Comparison of ENCODE assay signal across 24 mouse cellular contexts in the genomic region with DNA sequence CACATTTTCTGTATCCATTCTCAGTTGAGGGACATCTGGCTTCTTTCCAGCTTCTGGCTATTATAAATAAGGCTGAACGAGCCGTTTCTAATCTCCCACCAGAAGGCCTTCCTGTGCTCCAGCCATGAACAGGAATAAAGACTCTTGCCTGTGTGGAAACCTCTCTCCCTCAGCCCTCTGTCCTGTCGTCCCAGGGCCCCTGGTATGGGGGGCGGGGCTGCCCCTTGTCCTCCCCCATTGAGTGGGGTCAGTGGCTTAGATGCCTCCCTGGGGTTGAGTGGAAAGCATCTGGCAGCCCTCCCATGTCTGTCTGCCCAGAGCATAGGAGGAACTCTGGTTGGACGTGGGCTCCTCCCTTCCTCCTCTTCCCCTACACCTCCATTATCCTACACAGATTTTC.
DNase-seq lines count a peak whose midpoint lies in the region; ATAC-seq lines count a peak whose summit lies in the region.
"Had no signal": no experiment of that assay in that cellular context is flagged by ENCODE, and none has a peak within 500 bp of the region (broad histone marks: within the 10 kb centered on the region; RNA-seq: fewer than 3 reads in every experiment).

No protein-coding gene starts in this region.

- H3K9ac ChIP-seq in heart, embryonic 11.5 days (ENCODE audit: low read depth, low read length) = no peak overlapping the region
- no peak overlapping the region for H3K9ac ChIP-seq in intestine, embryonic 16.5 days (ENCODE audit: low read depth, low read length)
- H3K9ac ChIP-seq in intestine, embryonic 15.5 days = no peak overlapping the region
- no peak overlapping the region for H3K9ac ChIP-seq in heart, embryonic 15.5 days
- H3K9ac ChIP-seq: embryonic facial prominence, embryonic 15.5 days; limb, embryonic 13.5 days; liver, embryonic 13.5 days; midbrain, embryonic 15.5 days; neural tube, embryonic 12.5 days had no signal

- WGBS in heart, embryonic 11.5 days (ENCODE audit: insufficient replicate concordance) = 41% methylated on average over 5 of the region's 5 CpGs
- 40% methylated on average over 5 of the region's 5 CpGs for whole genome bisulfite sequencing in intestine, embryonic 16.5 days
- WGBS in intestine, embryonic 15.5 days = 41% methylated on average over 5 of the region's 5 CpGs
- 27% methylated on average over 5 of the region's 5 CpGs for WGBS in heart, embryonic 15.5 days

- H3K36me3 ChIP-seq in heart, embryonic 11.5 days (ENCODE audit: control insufficient read depth, insufficient read depth, low read length) = no peaks in the 10 kb centered on the region
- no peaks in the 10 kb centered on the region for H3K36me3 ChIP-seq in intestine, embryonic 16.5 days (ENCODE audit: control insufficient read depth, insufficient read depth, low read length)
- H3K36me3 ChIP-seq in intestine, embryonic 15.5 days = no peaks in the 10 kb centered on the region
- H3K36me3 ChIP-seq in heart, embryonic 15.5 days = no peaks in the 10 kb centered on the region
- H3K36me3 ChIP-seq: embryonic facial prominence, embryonic 15.5 days; limb, embryonic 13.5 days; liver, embryonic 13.5 days; midbrain, embryonic 15.5 days; neural tube, embryonic 12.5 days had no signal

- intact Hi-C loops in heart, postnatal 36 days (cut with DNase I) = no loop called here
- intact Hi-C loops in heart, postnatal 10 days (cut with DNase I) = no loop called here

- H3K27me3 ChIP-seq in heart, embryonic 11.5 days (ENCODE audit: control insufficient read depth, insufficient read depth, low read length) = no peaks in the 10 kb centered on the region
- H3K27me3 ChIP-seq in intestine, embryonic 16.5 days (replicated peaks; ENCODE audit: control insufficient read depth, insufficient read depth, low read length) = no peaks in the 10 kb centered on the region
- H3K27me3 ChIP-seq in intestine, embryonic 15.5 days (replicated peaks) = no peaks in the 10 kb centered on the region
- H3K27me3 ChIP-seq in heart, embryonic 15.5 days = no peaks in the 10 kb centered on the region
- H3K27me3 ChIP-seq: embryonic facial prominence, embryonic 15.5 days; limb, embryonic 13.5 days; liver, embryonic 13.5 days; midbrain, embryonic 15.5 days; neural tube, embryonic 12.5 days had no signal

- DNase-seq in heart, postnatal 36 days = no peak
- DNase-seq in heart, postnatal 10 days = peak; percentile 9 to 10
- DNase-seq: adrenal gland, postnatal 36 days; cerebellum, adult 11 months; cerebellum, adult 9-11 months; gastrocnemius, postnatal 25 days; kidney, adult 2 months; layer of hippocampus, postnatal 36 days; liver, embryonic 13.5 days; lung, adult 2 months; spleen, adult 18-20 months; thymus, postnatal 25 days had no signal

- no peak overlapping the region for H3K4me3 ChIP-seq in heart, embryonic 11.5 days (ENCODE audit: low read depth, low read length)
- H3K4me3 ChIP-seq in intestine, embryonic 16.5 days (ENCODE audit: low read length) = no peak overlapping the region
- H3K4me3 ChIP-seq in intestine, embryonic 15.5 days (replicated peaks) = no peak overlapping the region
- no peak overlapping the region for H3K4me3 ChIP-seq in heart, embryonic 15.5 days
- H3K4me3 ChIP-seq: embryonic facial prominence, embryonic 15.5 days; limb, embryonic 13.5 days; liver, embryonic 13.5 days; midbrain, embryonic 15.5 days; neural tube, embryonic 12.5 days had no signal

- H3K27ac ChIP-seq in heart, embryonic 11.5 days (ENCODE audit: low read depth, low read length) = no peak overlapping the region
- 0 out of 2 replicates have a peak overlapping the region, but pooled peaks have one; percentile 33 for H3K27ac ChIP-seq in intestine, embryonic 16.5 days (ENCODE audit: low read length)
- no peak overlapping the region for H3K27ac ChIP-seq in intestine, embryonic 15.5 days
- H3K27ac ChIP-seq in heart, embryonic 15.5 days = peak overlapping the region; percentile 42; the same call in 1 of the 2 replicates
- H3K27ac ChIP-seq: embryonic facial prominence, embryonic 15.5 days; limb, embryonic 13.5 days; liver, embryonic 13.5 days; macrophage; midbrain, embryonic 15.5 days; neural tube, embryonic 12.5 days had no signal

- H3K9me3 ChIP-seq in heart, embryonic 11.5 days (replicated peaks; ENCODE audit: control insufficient read depth, low read length) = no peaks in the 10 kb centered on the region
- H3K9me3 ChIP-seq in intestine, embryonic 16.5 days (ENCODE audit: control insufficient read depth, low read length) = no peaks in the 10 kb centered on the region
- no peaks in the 10 kb centered on the region for H3K9me3 ChIP-seq in intestine, embryonic 15.5 days
- H3K9me3 ChIP-seq in heart, embryonic 15.5 days (replicated peaks) = no peaks in the 10 kb centered on the region
- H3K9me3 ChIP-seq: embryonic facial prominence, embryonic 15.5 days; limb, embryonic 13.5 days; liver, embryonic 13.5 days; midbrain, embryonic 15.5 days; neural tube, embryonic 12.5 days had no signal

- 0 out of 2 replicates have a peak, but pooled peaks have one; percentile 35 for ATAC-seq in heart, embryonic 11.5 days (replicated peaks; ENCODE audit: insufficient number of reproducible peaks, low FRiP score, low TSS enrichment)
- ATAC-seq in intestine, embryonic 16.5 days = peak; percentile 23; the same call in 1 of the 2 replicates
- ATAC-seq in intestine, embryonic 15.5 days = no peak
- ATAC-seq in heart, embryonic 15.5 days (replicated peaks; ENCODE audit: insufficient number of reproducible peaks, insufficient read depth, low FRiP score, low read depth) = no peak
- ATAC-seq in cerebellum, adult (ENCODE audit: insufficient number of reproducible peaks, low FRiP score, low TSS enrichment) = no peak
- ATAC-seq: forebrain, embryonic 14.5 days; hindbrain, embryonic 16.5 days; midbrain, embryonic 15.5 days had no signal

- H3K4me1 ChIP-seq in heart, embryonic 11.5 days (ENCODE audit: control insufficient read depth, insufficient read depth, low read length) = no peaks in the 10 kb centered on the region
- 0 out of 2 replicates have a peak, but pooled peaks cover 3% of the 10 kb centered on the region for H3K4me1 ChIP-seq in intestine, embryonic 16.5 days (ENCODE audit: control insufficient read depth, insufficient read depth, low read length)
- 0 out of 2 replicates have a peak, but pooled peaks cover 2% of the 10 kb centered on the region for H3K4me1 ChIP-seq in intestine, embryonic 15.5 days (replicated peaks)
- no peaks in the 10 kb centered on the region; the same call in 1 of the 2 replicates for H3K4me1 ChIP-seq in heart, embryonic 15.5 days (replicated peaks)
- H3K4me1 ChIP-seq: embryonic facial prominence, embryonic 15.5 days; limb, embryonic 13.5 days; liver, embryonic 13.5 days; midbrain, embryonic 15.5 days; neural tube, embryonic 12.5 days had no signal

- H3K4me2 ChIP-seq in heart, embryonic 11.5 days = no peak overlapping the region
- H3K4me2 ChIP-seq in intestine, embryonic 16.5 days (ENCODE audit: low read depth, low read length) = no peak overlapping the region
- H3K4me2 ChIP-seq in intestine, embryonic 15.5 days (replicated peaks) = no peak overlapping the region
- H3K4me2 ChIP-seq in heart, embryonic 15.5 days = no peak overlapping the region
- H3K4me2 ChIP-seq: embryonic facial prominence, embryonic 15.5 days; limb, embryonic 13.5 days; liver, embryonic 13.5 days; midbrain, embryonic 15.5 days; neural tube, embryonic 12.5 days had no signal

Comparison
In these comparisons a context has a peak if more than half of its experiments do, and no peak if none do; other contexts are left out.
1. ATAC-seq: peak in heart, embryonic 11.5 days (single experiment) and intestine, embryonic 16.5 days (single experiment); none in intestine, embryonic 15.5 days (single experiment), heart, embryonic 15.5 days (single experiment) and cerebellum, adult (single experiment).
2. H3K27ac ChIP-seq: peak in intestine, embryonic 16.5 days (single experiment) and heart, embryonic 15.5 days (single experiment); none in heart, embryonic 11.5 days (single experiment) and intestine, embryonic 15.5 days (single experiment).
3. DNase-seq: peak in heart, postnatal 10 days (2 of 2); none in heart, postnatal 36 days (0 of 2).